Comparison of ENCODE assay signal across 26 mouse cellular contexts in genomic region chr4:32798976-32799375, GRCm38 (mm10). TPM values are rescaled to one million over a fixed set of nuclear protein-coding genes. Genes with fewer than 3 reads are reported as not detected.
DNase-seq lines count a peak whose midpoint lies in the region; ATAC-seq and TF ChIP-seq lines count a peak whose summit lies in the region.
"Had no signal": no experiment of that assay in that cellular context is flagged by ENCODE, and none has a peak within 500 bp of the region (broad histone marks: within the 10 kb centered on the region; RNA-seq: fewer than 3 reads in every experiment).

No protein-coding gene starts in this region.

- peaks cover 15% of the 10 kb centered on the region for H3K4me1 ChIP-seq in liver, embryonic 12.5 days
- 0 out of 2 replicates have a peak, but pooled peaks cover 5% of the 10 kb centered on the region for H3K4me1 ChIP-seq in liver, postnatal 0 days (ENCODE audit: insufficient read depth)
- H3K4me1 ChIP-seq in midbrain, embryonic 10.5 days: peaks cover 11% of the 10 kb centered on the region
- H3K4me1 ChIP-seq in midbrain, embryonic 14.5 days (ENCODE audit: control insufficient read depth, insufficient read depth, low read length): peaks cover 7% of the 10 kb centered on the region
- H3K4me1 ChIP-seq in kidney, embryonic 16.5 days (ENCODE audit: insufficient read depth, low read length): peaks cover 6% of the 10 kb centered on the region

- no peak for ATAC-seq in liver, embryonic 12.5 days
- no peak for ATAC-seq in liver, postnatal 0 days
- ATAC-seq in midbrain, embryonic 14.5 days (ENCODE audit: low FRiP score, low TSS enrichment): no peak
- no peak for ATAC-seq in kidney, embryonic 16.5 days (ENCODE audit: low FRiP score, low TSS enrichment)

- H3K79me2 ChIP-seq in myocyte (ENCODE audit: control insufficient read depth, insufficient read depth): no peaks in the 10 kb centered on the region

- peaks cover 11% of the 10 kb centered on the region; the same call in 1 of the 2 replicates for H3K36me3 ChIP-seq in liver, embryonic 12.5 days
- H3K36me3 ChIP-seq in liver, postnatal 0 days (replicated peaks; ENCODE audit: insufficient read depth, low read length): no peaks in the 10 kb centered on the region
- H3K36me3 ChIP-seq in midbrain, embryonic 10.5 days: peaks cover 17% of the 10 kb centered on the region
- H3K36me3 ChIP-seq in midbrain, embryonic 14.5 days (ENCODE audit: control insufficient read depth, insufficient read depth, low read length): 0 out of 2 replicates have a peak, but pooled peaks cover 3% of the 10 kb centered on the region
- no peaks in the 10 kb centered on the region for H3K36me3 ChIP-seq in myocyte (ENCODE audit: control insufficient read depth, insufficient read depth)
- peaks cover 3% of the 10 kb centered on the region; the same call in 1 of the 2 replicates for H3K36me3 ChIP-seq in kidney, embryonic 16.5 days (ENCODE audit: insufficient read depth, low read length)
- H3K36me3 ChIP-seq: heart, embryonic 15.5 days had no signal

- DNase-seq in liver, postnatal 0 days: no peak
- no peak for DNase-seq in midbrain, embryonic 10.5 days (ENCODE audit: low spot score)
- no peak for DNase-seq in midbrain, embryonic 14.5 days
- DNase-seq: adrenal gland, adult 2 months; adrenal gland, postnatal 14 days; cerebellum, adult 11 months; cerebellum, adult 2 months; cerebellum, adult 9-11 months; cerebellum, postnatal 36 days; embryo, embryonic 11 days; gastrocnemius, postnatal 10 days; gastrocnemius, postnatal 36 days; heart, adult 18-20 months; heart, postnatal 10 days; heart, postnatal 36 days had no signal

- peak overlapping the region; percentile 81; the same call in 1 of the 2 replicates for H3K4me2 ChIP-seq in liver, embryonic 12.5 days
- H3K4me2 ChIP-seq in liver, postnatal 0 days (ENCODE audit: low read depth, low read length): no peak overlapping the region
- H3K4me2 ChIP-seq in midbrain, embryonic 14.5 days (ENCODE audit: low read length): no peak overlapping the region
- no peak overlapping the region for H3K4me2 ChIP-seq in myocyte (ENCODE audit: low read depth)
- no peak overlapping the region for H3K4me2 ChIP-seq in kidney, embryonic 16.5 days (replicated peaks; ENCODE audit: low read depth, low read length)

- TF ChIP-seq POLR2A in myocyte (IDR thresholded peaks at IDR 0.05; ENCODE audit: insufficient read length, low read depth): no peak

- H3K27ac ChIP-seq in liver, embryonic 12.5 days: no peak overlapping the region
- no peak overlapping the region for H3K27ac ChIP-seq in liver, postnatal 0 days (ENCODE audit: low read depth)
- no peak overlapping the region for H3K27ac ChIP-seq in midbrain, embryonic 10.5 days (replicated peaks)
- H3K27ac ChIP-seq in midbrain, embryonic 14.5 days (replicated peaks; ENCODE audit: low read depth, low read length): no peak overlapping the region
- no peak overlapping the region for H3K27ac ChIP-seq in kidney, embryonic 16.5 days (ENCODE audit: low read length)

- H3ac ChIP-seq in myocyte (ENCODE audit: control insufficient read depth, insufficient read length): no peak overlapping the region

- TF ChIP-seq CTCF in liver, postnatal 0 days (IDR thresholded peaks at IDR 0.05; ENCODE audit: low read depth): no peak

- no peaks in the 10 kb centered on the region for H3K9me3 ChIP-seq in liver, embryonic 12.5 days (replicated peaks)
- H3K9me3 ChIP-seq in liver, postnatal 0 days (ENCODE audit: low read length): no peaks in the 10 kb centered on the region
- 0 out of 2 replicates have a peak, but pooled peaks cover 2% of the 10 kb centered on the region for H3K9me3 ChIP-seq in midbrain, embryonic 10.5 days (replicated peaks)
- no peaks in the 10 kb centered on the region for H3K9me3 ChIP-seq in midbrain, embryonic 14.5 days (ENCODE audit: control insufficient read depth, low read length)
- H3K9me3 ChIP-seq in kidney, embryonic 16.5 days (ENCODE audit: low read length): no peaks in the 10 kb centered on the region
- H3K9me3 ChIP-seq: embryonic facial prominence, embryonic 10.5 days; embryonic facial prominence, embryonic 13.5 days; forebrain, embryonic 10.5 days; forebrain, embryonic 13.5 days; G1E; heart, embryonic 12.5 days; heart, embryonic 15.5 days; hindbrain, embryonic 13.5 days had no signal

- TF ChIP-seq EP300 in liver, postnatal 0 days (IDR thresholded peaks at IDR 0.05; ENCODE audit: low read depth): no peak

- WGBS in liver, embryonic 12.5 days (ENCODE audit: insufficient replicate concordance): 92% methylated on average over 4 of the region's 4 CpGs
- WGBS in liver, postnatal 0 days (ENCODE audit: insufficient replicate concordance): 95% methylated on average over 4 of the region's 4 CpGs
- 96% methylated on average over 4 of the region's 4 CpGs for WGBS in midbrain, embryonic 10.5 days
- WGBS in midbrain, embryonic 14.5 days: 97% methylated on average over 4 of the region's 4 CpGs
- 92% methylated on average over 4 of the region's 4 CpGs for WGBS in kidney, embryonic 16.5 days

- H3K9ac ChIP-seq in liver, embryonic 12.5 days: no peak overlapping the region
- no peak overlapping the region for H3K9ac ChIP-seq in liver, postnatal 0 days (replicated peaks)
- no peak overlapping the region for H3K9ac ChIP-seq in midbrain, embryonic 14.5 days (replicated peaks; ENCODE audit: low read length)
- H3K9ac ChIP-seq in kidney, embryonic 16.5 days (replicated peaks; ENCODE audit: low read length): no peak overlapping the region

- no peak overlapping the region for H3K4me3 ChIP-seq in liver, embryonic 12.5 days
- H3K4me3 ChIP-seq in liver, postnatal 0 days (ENCODE audit: low read depth, low read length): no peak overlapping the region
- peak overlapping the region; percentile 74; the same call in 1 of the 2 replicates for H3K4me3 ChIP-seq in midbrain, embryonic 10.5 days
- H3K4me3 ChIP-seq in midbrain, embryonic 14.5 days (replicated peaks; ENCODE audit: low read depth, low read length): no peak overlapping the region
- H3K4me3 ChIP-seq in myocyte: peak overlapping the region; percentile 74
- H3K4me3 ChIP-seq in kidney, embryonic 16.5 days (ENCODE audit: low read length): no peak overlapping the region

- H3K27me3 ChIP-seq in liver, embryonic 12.5 days (replicated peaks): no peaks in the 10 kb centered on the region
- H3K27me3 ChIP-seq in liver, postnatal 0 days (ENCODE audit: insufficient read depth, low read length): no peaks in the 10 kb centered on the region
- no peaks in the 10 kb centered on the region for H3K27me3 ChIP-seq in midbrain, embryonic 10.5 days (ENCODE audit: low read depth, poor library complexity, severe bottlenecking)
- H3K27me3 ChIP-seq in midbrain, embryonic 14.5 days (ENCODE audit: control insufficient read depth, insufficient read depth, low read length): no peaks in the 10 kb centered on the region
- no peaks in the 10 kb centered on the region for H3K27me3 ChIP-seq in myocyte (ENCODE audit: control insufficient read depth, insufficient read depth, insufficient read length)
- no peaks in the 10 kb centered on the region for H3K27me3 ChIP-seq in kidney, embryonic 16.5 days (ENCODE audit: insufficient read depth, low read length)
- H3K27me3 ChIP-seq: embryonic facial prominence, embryonic 13.5 days; forebrain, embryonic 13.5 days; heart, embryonic 12.5 days; heart, embryonic 15.5 days; hindbrain, embryonic 13.5 days had no signal

TF ChIP-seq in myocyte, 11 proteins besides CTCF, POLR2A, EP300 and RAD21:
- TF ChIP-seq E2F4 (IDR thresholded peaks at IDR 0.05; ENCODE audit: insufficient read depth) (no peak), TCF12 (IDR thresholded peaks at IDR 0.05; ENCODE audit: insufficient read depth, poor library complexity, severe bottlenecking) (no peak), POLR2AphosphoS2 (IDR thresholded peaks at IDR 0.05; ENCODE audit: insufficient read length, low read depth) (no peak), TCF3 (IDR thresholded peaks at IDR 0.05; ENCODE audit: insufficient read length, low read depth) (no peak), REST (IDR thresholded peaks at IDR 0.05; ENCODE audit: insufficient read depth, insufficient read length) (no peak), USF1 (IDR thresholded peaks at IDR 0.05; ENCODE audit: low read depth) (no peak), MYOG (IDR thresholded peaks at IDR 0.05; ENCODE audit: control insufficient read depth in 1 of 3, insufficient read depth in 1 of 3, insufficient read length in 2 of 3, low read depth in 2 of 3) (no peak), CEBPB (IDR thresholded peaks at IDR 0.05; ENCODE audit: insufficient read depth, poor library complexity, severe bottlenecking) (no peak), SRF (IDR thresholded peaks at IDR 0.05; ENCODE audit: control insufficient read depth, insufficient read length, low read depth) (no peak), MYOD1 (IDR thresholded peaks at IDR 0.05; ENCODE audit: control insufficient read depth in 1 of 3, insufficient read length in 2 of 3, low read depth in 2 of 3) (no peak), MAX (IDR thresholded peaks at IDR 0.05; ENCODE audit: low read depth) (no peak)

RNA-seq across cellular contexts. Expression of gene Lyrm2, which starts 1.1 kb away (rescaled TPM):
- polyA plus RNA-seq in liver, embryonic 12.5 days (2016; fragmentation: Nextera tagmentation; extraction: Ambion mirVana): 45.2 and 48.3 TPM in 2 replicates
- 46.3 and 48.6 TPM in 2 replicates for polyA plus RNA-seq in liver, postnatal 0 days (2015; fragmentation: Nextera tagmentation; extraction: Ambion mirVana)
- polyA plus RNA-seq in midbrain, embryonic 10.5 days (2016; fragmentation: Nextera tagmentation; extraction: Ambion mirVana): 124 and 142 TPM in 2 replicates
- polyA plus RNA-seq in midbrain, embryonic 14.5 days (2014; fragmentation: Nextera tagmentation; extraction: Ambion mirVana): 129 and 139 TPM in 2 replicates
- polyA plus RNA-seq in myocyte (2012; fragmentation: generic; extraction: Trizol): 37.0 TPM
- polyA plus RNA-seq in kidney, embryonic 16.5 days (2015; fragmentation: Nextera tagmentation; extraction: Ambion mirVana): 99.7 and 110 TPM in 2 replicates

Comparison
In these comparisons a context has a peak if more than half of its experiments do, and no peak if none do; other contexts are left out.
1. H3K4me3 ChIP-seq: peak in midbrain, embryonic 10.5 days (single experiment) and myocyte (single experiment); none in liver, embryonic 12.5 days (single experiment), liver, postnatal 0 days (single experiment), midbrain, embryonic 14.5 days (single experiment) and kidney, embryonic 16.5 days (single experiment).